Mouse (Mus musculus) limb, embryonic 12.5 days (tissue): ENCODE results near the gene Pdlim7. TPM values are rescaled to one million over a fixed set of nuclear protein-coding genes. Genes with fewer than 3 reads are reported as not detected.

Source experiments
- ATAC-seq: fragments of 200-750 bp; cut with Nextera tagmentation; 2 replicates; pipeline ENCODE4 v1.8.0; 2017; ENCODE audit warnings: low read depth, moderate TSS enrichment; ENCODE audit not compliant: insufficient number of reproducible peaks, insufficient read depth, low FRiP score, low TSS enrichment
- H3K27ac ChIP-seq: fragments of 300-500 bp; sonication (generic); 2 replicates; pipeline ENCODE4 v1.5.1; 2016; ENCODE audit warnings: mild to moderate bottlenecking, moderate library complexity
- H3K27me3 ChIP-seq: fragments of 300-500 bp; sonication (generic); 2 replicates; pipeline ENCODE4 v1.6.1; 2016; ENCODE audit warnings: mild to moderate bottlenecking, moderate library complexity
- H3K36me3 ChIP-seq: fragments of 300-500 bp; sonication (generic); 2 replicates; pipeline ENCODE4 v1.6.1; 2016; ENCODE audit warnings: mild to moderate bottlenecking, moderate library complexity
- H3K4me1 ChIP-seq: fragments of 300-500 bp; sonication (generic); replicated peaks from 2 replicates; pipeline ENCODE4 v1.6.1; 2016
- H3K4me2 ChIP-seq: fragments of 300-500 bp; sonication (generic); 2 replicates; pipeline ENCODE4 v1.6.1; 2016; ENCODE audit warnings: mild to moderate bottlenecking, moderate library complexity
- H3K4me3 ChIP-seq: fragments of 300-500 bp; sonication (generic); replicated peaks from 2 replicates; pipeline ENCODE4 v1.5.1; 2016; ENCODE audit warnings: mild to moderate bottlenecking
- H3K9ac ChIP-seq: fragments of 300-500 bp; sonication (generic); replicated peaks from 2 replicates; pipeline ENCODE4 v1.6.1; 2016; ENCODE audit warnings: mild to moderate bottlenecking, moderate library complexity
- H3K9me3 ChIP-seq: fragments of 300-500 bp; sonication (generic); 2 replicates; pipeline ENCODE4 v1.6.1; 2016; ENCODE audit warnings: mild to moderate bottlenecking, moderate library complexity
- WGBS: fragments of 180-500 bp; shearing (Covaris S2); methylation state at CpG from one replicate; pipeline ENCODE4 v1.1.7; 2016; 5-methylcytosine and 5-hydroxymethylcytosine counted together
- polyA plus RNA-seq: library from polyadenylated mRNA; unstranded; fragments of >200 nt; fragmentation: Nextera tagmentation; extraction: Ambion mirVana; gene quantifications from 2 replicates; pipeline ENCODE4 v1.2.1, GENCODE M21; 2016

Gene Pdlim7
- polyA plus RNA-seq, 1 experiment from 2014 or later = 158 TPM

- Histone ChIP-seq H3K27me3 (peaks cover 7% of the 10 kb centered on the region; the same call in 1 of the 2 replicates), H3K9ac (no peak overlapping the region), H3K9me3 (peaks cover 6% of the 10 kb centered on the region; the same call in 1 of the 2 replicates), H3K4me3 (no peak overlapping the region), H3K4me1 (peaks cover 6% of the 10 kb centered on the region), H3K27ac (no peak overlapping the region), H3K36me3 (no peaks in the 10 kb centered on the region), H3K4me2 (no peak overlapping the region)
- ATAC-seq = no peak
- WGBS = 7% methylated on average over 5 of the region's 5 CpGs
Measured at GRCm38 (mm10) chr13:55516955-55517354, 3.5 kb upstream of the Pdlim7 start.

- H3K4me3 ChIP-seq = peak overlapping the region; percentile 93
- ATAC-seq = no peak
- peaks cover 33% of the 10 kb centered on the region for H3K4me1 ChIP-seq
- 36% methylated on average over 9 of the region's 9 CpGs for WGBS
- H3K9me3 ChIP-seq = no peaks in the 10 kb centered on the region
- peak overlapping the region; percentile 93 for H3K4me2 ChIP-seq
- H3K27ac ChIP-seq = peak overlapping the region; percentile 94; the same call in 1 of the 2 replicates
- peaks cover 21% of the 10 kb centered on the region for H3K36me3 ChIP-seq
- no peak overlapping the region for H3K9ac ChIP-seq
- peaks cover 7% of the 10 kb centered on the region; the same call in 1 of the 2 replicates for H3K27me3 ChIP-seq
Measured at GRCm38 (mm10) chr13:55513828-55514227, 352 bp upstream of the Pdlim7 start.

GRCm38 (mm10) chr13:55512379-55513031, 971 bp downstream of the Pdlim7 start:
- Histone ChIP-seq H3K27me3 (peaks cover 7% of the 10 kb centered on the region; the same call in 1 of the 2 replicates), H3K9ac (peak overlapping the region; percentile 93), H3K9me3 (no peaks in the 10 kb centered on the region), H3K4me3 (peak overlapping the region; percentile 93), H3K4me2 (peak overlapping the region; percentile 93), H3K27ac (peak overlapping the region; percentile 94), H3K4me1 (peaks cover 33% of the 10 kb centered on the region), H3K36me3 (peaks cover 34% of the 10 kb centered on the region)
- 1% methylated on average over 25 of the region's 25 CpGs for WGBS
- peak; percentile 73 for ATAC-seq

- Histone ChIP-seq H3K27ac (peak overlapping the region; percentile 94), H3K27me3 (peaks cover 7% of the 10 kb centered on the region; the same call in 1 of the 2 replicates), H3K9ac (peak overlapping the region; percentile 47; the same call in 1 of the 2 replicates), H3K9me3 (no peaks in the 10 kb centered on the region), H3K4me2 (peak overlapping the region; percentile 93), H3K36me3 (peaks cover 44% of the 10 kb centered on the region), H3K4me3 (peak overlapping the region; percentile 93), H3K4me1 (peaks cover 33% of the 10 kb centered on the region)
- ATAC-seq = no peak; the same call in 1 of the 2 replicates
- 17% methylated on average over 5 of the region's 5 CpGs for WGBS
Measured at GRCm38 (mm10) chr13:55511492-55511861, 2.0 kb downstream of the Pdlim7 start.

GRCm38 (mm10) chr13:55510668-55511491, 2.6 kb downstream of the Pdlim7 start:
- peak; percentile 43 for ATAC-seq
- peak overlapping the region; percentile 93 for H3K4me3 ChIP-seq
- peaks cover 50% of the 10 kb centered on the region for H3K36me3 ChIP-seq
- WGBS = 16% methylated on average over 6 of the region's 6 CpGs
- peak overlapping the region; percentile 93 for H3K4me2 ChIP-seq
- peak overlapping the region; percentile 47 for H3K9ac ChIP-seq
- no peaks in the 10 kb centered on the region for H3K9me3 ChIP-seq
- peak overlapping the region; percentile 94 for H3K27ac ChIP-seq
- H3K27me3 ChIP-seq = peaks cover 7% of the 10 kb centered on the region; the same call in 1 of the 2 replicates
- H3K4me1 ChIP-seq = peaks cover 33% of the 10 kb centered on the region

GRCm38 (mm10) chr13:55510332-55510667, 3.2 kb downstream of the Pdlim7 start:
- Histone ChIP-seq H3K36me3 (peaks cover 56% of the 10 kb centered on the region), H3K27ac (peak overlapping the region; percentile 94), H3K4me3 (peak overlapping the region; percentile 93; the same call in 1 of the 2 replicates), H3K4me2 (peak overlapping the region; percentile 93), H3K9me3 (no peaks in the 10 kb centered on the region), H3K27me3 (peaks cover 7% of the 10 kb centered on the region; the same call in 1 of the 2 replicates), H3K4me1 (peaks cover 33% of the 10 kb centered on the region), H3K9ac (no peak overlapping the region)
- ATAC-seq = peak; percentile 15
- WGBS = 28% methylated on average over 3 of the region's 3 CpGs

GRCm38 (mm10) chr13:55508531-55508930, 4.9 kb downstream of the Pdlim7 start:
- Histone ChIP-seq H3K9ac (no peak overlapping the region), H3K4me3 (no peak overlapping the region), H3K4me1 (peaks cover 33% of the 10 kb centered on the region), H3K36me3 (peaks cover 74% of the 10 kb centered on the region), H3K27ac (no peak overlapping the region), H3K9me3 (no peaks in the 10 kb centered on the region), H3K4me2 (no peak overlapping the region), H3K27me3 (no peaks in the 10 kb centered on the region)
- no peak for ATAC-seq
- WGBS = 89% methylated on average over 10 of the region's 10 CpGs

GRCm38 (mm10) chr13:55507877-55508276, 5.6 kb downstream of the Pdlim7 start:
- Histone ChIP-seq H3K4me3 (no peak overlapping the region), H3K9ac (no peak overlapping the region), H3K36me3 (peaks cover 80% of the 10 kb centered on the region), H3K9me3 (no peaks in the 10 kb centered on the region), H3K4me2 (no peak overlapping the region), H3K27ac (no peak overlapping the region), H3K4me1 (peaks cover 33% of the 10 kb centered on the region), H3K27me3 (no peaks in the 10 kb centered on the region)
- 69% methylated on average over 11 of the region's 11 CpGs for WGBS
- no peak for ATAC-seq

GRCm38 (mm10) chr13:55506697-55507096, 6.8 kb downstream of the Pdlim7 start:
- peaks cover 91% of the 10 kb centered on the region for H3K36me3 ChIP-seq
- H3K4me2 ChIP-seq = no peak overlapping the region
- no peak for ATAC-seq
- H3K4me3 ChIP-seq = no peak overlapping the region
- H3K9me3 ChIP-seq = no peaks in the 10 kb centered on the region
- H3K27me3 ChIP-seq = no peaks in the 10 kb centered on the region
- 93% methylated on average over 10 of the region's 10 CpGs for WGBS
- peaks cover 25% of the 10 kb centered on the region for H3K4me1 ChIP-seq
- H3K9ac ChIP-seq = no peak overlapping the region
- no peak overlapping the region for H3K27ac ChIP-seq

GRCm38 (mm10) chr13:55505810-55506209, 7.7 kb downstream of the Pdlim7 start:
- Histone ChIP-seq H3K4me3 (no peak overlapping the region), H3K27me3 (no peaks in the 10 kb centered on the region), H3K27ac (no peak overlapping the region), H3K9me3 (no peaks in the 10 kb centered on the region), H3K36me3 (peaks cover 99% of the 10 kb centered on the region), H3K4me1 (peaks cover 16% of the 10 kb centered on the region), H3K4me2 (no peak overlapping the region), H3K9ac (no peak overlapping the region)
- no peak for ATAC-seq
- WGBS = 94% methylated on average over 9 of the region's 9 CpGs

GRCm38 (mm10) chr13:55504390-55504789, 9.1 kb downstream of the Pdlim7 start:
- H3K27ac ChIP-seq = no peak overlapping the region
- WGBS = 81% methylated on average over 5 of the region's 5 CpGs
- peaks cover 2% of the 10 kb centered on the region; the same call in 1 of the 2 replicates for H3K4me1 ChIP-seq
- H3K4me2 ChIP-seq = no peak overlapping the region
- ATAC-seq = no peak
- peaks cover 98% of the 10 kb centered on the region for H3K36me3 ChIP-seq
- no peaks in the 10 kb centered on the region for H3K27me3 ChIP-seq
- H3K9ac ChIP-seq = no peak overlapping the region
- no peaks in the 10 kb centered on the region for H3K9me3 ChIP-seq
- no peak overlapping the region for H3K4me3 ChIP-seq
